Mouse (Mus musculus) cerebellum, postnatal 25 days (tissue): Measurements from ENCODE around the gene 1700020A23Rik.

Source experiments
- DNase-seq, 2 experiments: peaks; one replicate each; pipeline ENCODE4 v3.0.0; 2021; ENCODE audit warnings: mixed read lengths in 2 of 2

Gene 1700020A23Rik

DNA sequence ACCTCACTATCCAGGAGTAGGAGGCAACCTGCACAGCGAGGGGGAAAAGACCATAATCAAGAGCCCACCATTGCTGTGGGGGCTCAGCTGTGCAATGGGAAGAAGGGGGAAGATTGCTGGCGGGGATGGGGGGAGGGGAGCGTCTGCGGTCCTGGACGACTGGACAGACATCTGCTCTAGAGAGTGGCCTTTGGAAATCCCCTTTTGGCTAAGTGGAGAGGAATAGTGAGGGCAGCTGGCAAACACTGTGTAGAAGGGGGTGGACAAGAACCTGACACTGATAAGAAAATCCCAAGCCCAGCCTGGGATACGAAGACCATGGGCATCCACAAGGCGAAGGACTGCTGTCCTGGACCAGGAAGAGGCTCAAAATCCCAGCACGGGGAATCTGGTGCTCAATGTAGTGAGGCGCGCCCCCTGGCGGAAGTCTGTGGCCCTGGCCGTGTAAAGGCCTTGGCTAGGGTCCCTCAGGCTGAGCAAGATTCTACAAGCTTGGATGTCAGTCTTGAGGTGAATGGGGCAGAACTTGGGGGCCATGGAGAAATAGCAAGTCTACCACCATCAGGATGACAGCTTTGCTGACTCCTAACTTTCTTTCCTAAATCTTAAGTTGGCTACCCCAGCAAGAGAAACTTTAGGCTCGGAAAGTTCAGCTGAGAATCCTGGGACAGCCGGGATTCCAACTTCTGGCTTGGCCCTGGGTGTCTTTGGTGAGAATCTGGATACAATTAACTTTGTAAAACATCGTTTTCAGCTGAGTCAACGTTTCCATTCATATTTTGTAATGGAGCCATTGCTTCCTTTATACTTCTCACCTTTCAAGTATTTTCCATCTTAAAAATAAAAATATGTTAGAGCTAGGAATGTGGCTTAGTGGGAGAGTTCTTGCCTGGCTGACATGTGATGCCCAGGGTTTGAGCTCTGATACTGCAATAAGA is 6.8 kb downstream of the 1700020A23Rik start:
- DNase-seq: peak; percentile 86 to 92

DNA sequence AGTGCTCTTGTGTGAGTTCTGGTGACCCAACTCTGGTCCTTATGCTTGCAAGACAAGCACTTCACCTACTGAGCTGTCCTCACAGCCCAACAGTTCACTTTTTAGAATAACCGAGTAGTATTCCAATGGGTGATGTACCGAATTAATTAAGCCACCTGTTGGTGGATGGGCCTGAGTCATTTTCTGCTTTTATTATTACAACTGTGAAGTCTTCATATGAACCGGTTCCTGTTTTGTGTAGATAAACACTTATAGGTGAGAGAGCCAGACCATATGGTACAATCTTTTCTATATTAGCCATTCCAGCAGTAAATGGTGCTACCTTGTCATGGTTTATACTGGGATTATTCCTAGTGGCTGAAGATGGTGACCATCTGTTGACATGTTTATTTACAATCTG is 7.7 kb downstream of the 1700020A23Rik start:
- no peak for DNase-seq

DNA sequence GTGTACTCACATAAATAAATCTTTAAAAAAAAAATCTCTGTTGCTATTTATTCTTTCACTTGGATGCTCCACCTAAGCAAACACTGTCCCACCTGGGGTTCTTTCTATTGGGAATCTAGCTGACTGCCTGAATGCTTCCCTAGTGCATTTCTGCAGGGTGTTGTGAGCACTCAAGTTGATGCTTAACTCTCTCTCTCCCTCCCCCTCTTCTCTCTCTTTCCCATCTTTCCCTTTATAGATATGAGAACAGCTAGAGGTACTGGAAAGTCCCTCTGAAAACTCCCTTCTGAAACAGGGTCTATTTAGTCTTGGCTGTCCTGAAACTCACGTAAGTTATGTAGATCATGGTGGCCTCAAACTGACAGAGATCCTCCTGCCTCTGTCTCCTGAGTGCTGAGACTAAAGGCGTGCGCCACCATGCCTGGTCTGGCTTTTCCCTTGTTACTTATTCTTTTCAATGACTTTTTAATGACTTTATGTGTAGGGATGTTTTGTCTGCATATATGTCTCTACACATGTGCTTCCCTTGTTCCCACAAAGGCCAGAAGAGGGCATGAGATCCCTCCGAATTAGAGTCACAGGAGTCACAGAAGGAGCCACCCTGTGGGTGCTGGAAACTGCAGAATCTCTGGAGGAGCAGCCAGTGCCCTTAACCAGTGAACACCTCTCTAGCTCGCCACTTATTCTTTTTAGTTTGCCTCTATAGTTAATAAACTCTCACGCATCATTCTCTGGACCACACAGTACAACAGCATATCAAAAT is 9.2 kb downstream of the 1700020A23Rik start:
- DNase-seq: no peak

DNA sequence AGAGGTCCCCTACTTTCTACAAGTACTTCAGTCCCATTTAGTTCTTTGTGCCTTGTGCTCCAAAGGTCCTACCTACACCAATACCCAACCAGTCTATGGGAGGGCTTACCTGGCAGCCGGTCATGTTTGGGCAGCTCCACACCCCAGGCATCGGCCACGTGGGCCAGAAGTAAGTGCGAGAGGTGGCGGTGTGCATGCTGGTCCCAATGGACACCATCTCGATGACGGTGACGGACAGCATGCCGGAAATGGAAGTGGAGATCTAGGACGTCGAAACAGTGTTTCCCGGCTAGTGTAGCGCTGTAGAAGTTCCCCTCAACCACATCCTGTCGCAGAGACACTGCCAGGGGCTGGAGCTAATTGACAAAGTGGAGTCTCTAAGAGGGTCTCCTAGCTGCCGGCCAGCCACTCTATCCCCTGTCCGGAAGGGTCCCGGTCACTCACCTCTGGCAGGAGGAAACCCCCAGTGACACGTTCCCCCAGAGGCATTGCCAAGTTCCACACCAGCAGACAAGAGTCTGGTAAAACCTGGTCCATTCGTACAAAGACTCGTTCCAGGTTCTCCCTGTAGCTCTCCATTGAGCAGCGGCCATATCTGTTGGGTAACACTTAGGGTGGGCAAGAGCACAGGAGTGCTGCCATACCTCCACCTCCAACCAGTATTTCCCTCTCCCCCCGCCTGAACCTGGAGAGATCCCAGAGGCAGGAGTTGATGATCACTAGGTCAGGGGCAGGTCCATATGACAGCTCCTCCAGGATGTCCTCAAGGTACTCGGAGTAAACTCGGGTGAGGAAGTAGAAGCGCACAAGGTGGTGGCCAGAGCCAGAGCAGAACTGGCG is 16.9 kb downstream of the 1700020A23Rik start:
- no peak for DNase-seq

DNA sequence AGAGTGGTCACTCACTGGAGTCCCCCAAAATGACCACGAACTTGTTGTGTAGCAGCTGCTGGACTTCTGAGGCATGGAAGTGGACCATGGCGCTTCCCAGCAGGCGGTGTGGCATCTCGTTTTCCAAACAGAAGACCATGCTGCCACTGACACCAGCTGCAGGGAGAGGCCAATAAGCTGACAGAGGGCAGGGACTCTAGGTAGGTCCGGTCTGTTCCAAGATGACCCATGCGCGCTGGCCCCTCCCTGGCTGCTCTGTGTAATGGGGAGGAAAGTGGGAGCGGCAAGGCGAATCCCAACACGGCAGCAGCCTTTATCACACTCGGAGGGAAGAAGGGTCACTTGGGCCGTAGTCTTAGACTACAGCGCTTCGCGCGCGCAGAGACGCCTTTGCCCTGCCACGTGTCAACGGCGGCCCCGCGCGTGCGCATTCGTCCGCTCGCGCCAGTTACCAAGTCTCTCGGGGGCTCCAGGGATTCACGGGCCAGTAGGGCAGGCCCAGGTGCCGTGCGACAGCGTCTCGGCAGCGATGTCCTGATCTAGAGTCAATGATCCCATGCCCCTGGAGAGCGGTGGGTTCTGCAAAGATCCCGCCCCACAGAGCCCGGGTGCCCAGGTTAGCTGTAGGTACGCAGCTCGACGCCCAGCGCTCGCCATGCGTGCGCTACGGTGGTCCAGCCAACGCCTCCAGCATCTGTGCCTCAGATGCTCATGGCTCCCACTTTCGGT is 18.5 kb downstream of the 1700020A23Rik start:
- DNase-seq: peak in 1 of 2 experiments; percentile 90

DNA sequence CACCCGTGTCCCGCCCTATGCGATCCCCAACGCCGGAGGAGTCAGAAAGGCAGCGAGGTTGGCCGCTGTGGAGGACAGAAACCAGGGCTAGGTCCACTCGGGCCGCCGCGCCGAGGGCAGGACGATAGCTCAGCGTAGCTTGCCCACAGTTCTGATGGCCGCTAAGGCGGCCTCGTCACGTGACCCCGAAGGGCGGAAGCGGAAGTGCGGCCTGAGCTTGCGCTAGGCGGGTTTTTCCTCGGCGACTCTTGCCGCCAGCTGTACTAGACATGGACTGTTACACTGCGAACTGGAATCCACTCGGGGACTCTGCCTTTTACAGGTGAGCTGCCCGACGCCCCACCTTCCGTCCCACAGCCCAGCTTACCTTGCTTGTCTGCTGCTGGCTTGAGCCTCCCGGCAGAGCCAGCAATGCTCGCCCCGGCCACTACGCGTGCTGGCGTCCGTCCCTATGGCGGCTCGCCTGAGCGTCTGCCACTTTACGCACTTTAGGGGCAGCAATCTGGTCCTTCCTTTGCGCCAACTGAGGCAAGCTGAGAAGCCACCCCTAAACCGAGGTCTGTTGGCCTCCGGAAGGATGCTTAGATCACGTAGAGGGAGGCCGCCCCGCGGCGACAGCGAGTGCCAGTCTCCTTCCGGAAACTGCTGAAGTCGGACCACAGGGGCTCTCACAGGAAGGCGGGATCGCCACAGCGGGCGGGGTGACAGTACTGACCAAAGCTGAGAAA is 19.2 kb downstream of the 1700020A23Rik start, which contains the start of the genes Vps16 and Pced1a:
TSS of gene Vps16 (plus strand) at position 214 of the 728 bp plus-strand sequence.
TSS of gene Pced1a (minus strand) at position 576 of the 728 bp plus-strand sequence.
- DNase-seq: peak; percentile 96

DNA sequence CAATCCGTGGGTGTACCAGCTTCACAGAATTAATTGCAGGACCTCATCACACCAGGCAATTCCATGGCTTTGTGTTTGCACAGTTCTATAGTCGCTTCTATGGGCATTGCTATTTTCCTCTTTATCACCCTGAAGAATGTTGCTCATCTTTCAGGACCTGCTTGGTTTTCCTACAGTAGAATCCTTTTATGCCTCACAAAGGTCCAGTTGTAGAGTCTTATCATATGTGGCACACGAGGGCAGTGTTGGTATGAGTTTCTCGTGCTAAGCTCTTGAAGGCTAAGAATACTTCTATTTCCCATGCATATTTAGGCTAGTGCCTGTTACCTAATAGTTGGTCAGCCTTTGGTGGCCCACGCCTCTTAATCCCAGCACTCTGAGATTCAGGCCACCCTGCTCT is 20.1 kb downstream of the 1700020A23Rik start:
- peak in 1 of 2 experiments; percentile 40 for DNase-seq

DNA sequence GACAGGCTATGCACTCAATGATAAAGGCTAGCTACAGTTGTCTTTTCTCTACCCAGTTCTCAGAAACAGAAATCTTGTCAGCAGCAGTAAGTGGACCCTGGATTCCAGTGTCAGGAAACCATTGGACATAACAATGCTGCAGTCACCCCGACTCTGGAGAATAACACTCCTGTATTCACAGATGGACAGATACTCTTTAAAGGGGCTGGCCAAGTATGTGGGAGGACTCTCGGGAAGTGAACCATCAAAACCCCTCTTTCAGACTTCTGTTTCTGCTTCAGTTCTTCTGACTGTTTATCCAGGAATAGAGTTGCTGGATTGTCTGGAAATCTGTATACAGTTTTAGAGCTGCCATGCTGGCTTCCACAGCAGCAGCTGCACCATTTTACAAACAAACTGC is 24.8 kb downstream of the 1700020A23Rik start:
- DNase-seq: no peak

DNA sequence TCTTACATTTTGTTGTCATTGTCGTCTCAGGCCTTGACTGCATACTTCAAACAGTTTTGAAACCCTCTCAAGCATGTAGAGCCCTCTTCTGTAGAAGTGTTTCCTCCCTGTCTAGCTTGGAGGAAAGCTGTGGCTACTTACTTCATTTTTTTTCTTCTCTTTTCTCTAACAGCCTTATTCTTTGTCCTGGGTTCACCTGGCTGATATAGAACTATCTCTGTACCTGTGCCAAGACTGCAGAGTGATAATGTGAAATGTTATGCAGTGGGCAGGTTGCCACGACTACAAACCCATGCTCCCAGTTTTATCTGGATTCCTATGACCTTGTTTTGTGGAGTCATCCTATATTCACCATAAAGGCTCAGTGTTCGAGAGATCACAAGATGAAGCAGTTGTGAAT is 25.4 kb downstream of the 1700020A23Rik start:
- DNase-seq: no peak

DNA sequence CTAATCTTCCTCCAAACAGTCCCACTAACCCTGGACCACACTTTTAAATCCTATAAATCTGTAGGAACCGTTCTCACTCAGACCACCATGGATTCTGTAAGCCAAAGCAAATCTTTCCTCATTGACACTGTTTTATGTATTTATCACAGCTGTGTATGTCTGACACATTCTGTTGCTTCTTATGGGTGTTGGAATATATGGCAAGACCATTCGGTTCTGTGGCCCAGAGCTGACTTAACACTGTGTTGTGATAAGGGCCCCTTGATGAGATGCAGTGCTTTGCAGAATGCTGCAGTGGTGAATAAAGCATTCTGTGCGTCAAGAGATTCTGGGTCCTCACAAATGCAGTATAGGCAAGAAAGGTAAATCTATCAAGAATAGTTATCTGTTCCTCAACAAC is 27.1 kb downstream of the 1700020A23Rik start:
- no peak for DNase-seq

DNA sequence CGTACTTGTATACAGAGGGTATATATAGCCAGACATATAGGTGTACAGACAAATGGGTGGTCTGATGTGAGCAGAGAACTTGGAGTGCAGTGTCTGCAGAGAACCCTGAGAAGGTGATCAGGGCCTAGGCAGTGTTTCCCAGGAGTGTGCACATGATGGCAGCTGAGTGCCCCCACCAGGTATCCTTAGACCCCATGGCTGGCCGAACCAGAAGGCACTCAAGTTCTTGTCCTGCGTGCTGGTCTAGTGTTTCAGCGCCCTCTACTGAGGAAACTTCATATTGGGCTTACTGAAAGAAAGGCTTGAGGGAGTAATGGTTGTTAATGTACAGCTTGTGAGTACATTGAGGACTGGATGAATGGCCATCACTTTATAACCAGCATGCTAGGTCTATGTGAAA is 28.1 kb downstream of the 1700020A23Rik start:
- peak in 1 of 2 experiments; percentile 62 for DNase-seq

DNA sequence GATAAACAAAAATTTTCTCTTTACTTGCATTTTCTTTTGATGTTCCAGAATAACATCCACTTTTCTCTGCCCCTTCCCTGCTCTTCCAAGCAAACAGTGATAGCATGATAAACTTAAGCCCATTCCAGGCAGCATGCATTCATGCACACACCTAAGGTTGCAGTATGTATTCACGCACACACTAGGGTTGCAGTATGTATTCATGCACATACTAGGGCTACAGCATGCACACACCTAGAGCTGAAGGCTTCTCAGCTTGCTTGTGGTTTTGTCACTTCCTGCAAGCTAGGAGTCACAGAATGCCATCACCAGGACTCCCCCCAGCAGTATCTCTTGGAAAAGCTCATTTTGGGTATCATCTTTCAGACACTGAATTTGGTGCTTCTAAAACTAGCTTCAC is 31.7 kb downstream of the 1700020A23Rik start:
- no peak for DNase-seq

DNA sequence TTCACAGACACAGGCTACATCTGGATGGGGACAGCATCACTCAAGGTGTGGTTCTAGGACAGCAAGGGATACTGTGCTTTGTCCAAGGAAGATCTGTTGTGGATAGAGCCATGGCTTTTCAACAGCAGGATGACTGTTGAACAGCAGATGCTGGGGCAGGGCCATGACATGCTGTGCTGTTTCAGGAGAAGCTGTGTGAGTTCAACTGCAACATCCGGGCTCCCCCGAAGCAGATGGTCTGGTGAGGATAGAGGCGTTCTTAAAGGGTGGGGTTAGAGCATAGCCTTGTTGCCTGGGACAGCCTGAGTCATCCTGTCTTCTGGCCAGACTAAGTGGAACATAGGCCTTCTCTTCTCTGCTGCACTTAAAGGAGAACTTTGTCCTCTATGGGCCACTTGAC is 33.8 kb downstream of the 1700020A23Rik start:
- DNase-seq: no peak

DNA sequence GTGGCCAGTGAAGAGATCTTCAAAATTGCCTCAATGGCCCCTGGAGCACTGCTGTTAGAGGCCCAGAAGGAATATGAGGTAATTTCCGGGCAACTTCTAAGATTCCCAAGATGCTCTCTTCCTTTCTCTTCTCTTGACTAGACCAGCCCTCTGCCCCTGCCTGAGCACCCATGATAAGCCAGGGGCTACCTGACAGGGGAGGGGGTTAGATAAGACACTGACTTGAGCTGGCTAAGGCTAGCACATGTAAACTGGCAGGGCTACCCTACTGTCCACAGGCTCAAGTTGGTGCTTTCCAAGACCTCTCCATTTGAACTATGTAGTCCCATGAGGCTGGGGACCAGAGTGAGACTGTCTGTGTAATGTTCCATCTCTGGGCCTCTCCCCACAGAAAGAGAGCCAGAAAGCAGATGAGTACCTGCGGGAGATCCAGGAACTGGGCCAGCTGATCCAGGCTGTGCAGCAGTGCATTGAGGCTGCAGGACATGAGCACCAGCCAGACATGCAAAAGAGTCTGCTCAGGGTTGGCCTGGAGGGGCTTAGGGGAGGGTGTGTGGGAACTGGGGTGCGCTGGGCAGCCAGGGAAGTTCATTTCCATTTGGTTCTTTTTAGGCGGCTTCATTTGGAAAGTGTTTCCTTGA is 34.9 kb downstream of the 1700020A23Rik start:
- peak in 1 of 2 experiments; percentile 39 for DNase-seq

DNA sequence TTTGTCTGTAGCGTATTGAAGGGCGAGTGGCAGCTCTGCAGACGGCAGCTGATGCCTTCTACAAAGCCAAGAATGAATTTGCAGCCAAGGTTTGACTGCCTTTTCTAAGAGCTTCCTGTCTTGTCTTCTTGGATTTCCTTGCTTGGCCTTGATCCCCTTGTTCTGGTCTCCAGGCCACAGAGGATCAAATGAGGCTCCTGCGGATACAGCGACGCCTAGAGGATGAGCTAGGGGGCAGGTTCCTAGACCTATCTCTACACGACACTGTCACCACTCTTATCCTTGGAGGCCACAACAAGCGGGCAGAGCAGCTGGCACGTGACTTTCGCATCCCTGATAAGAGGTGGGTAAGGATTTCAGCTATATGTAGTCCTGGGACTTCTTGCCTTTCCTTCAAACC is 37.1 kb downstream of the 1700020A23Rik start:
- DNase-seq: no peak

DNA sequence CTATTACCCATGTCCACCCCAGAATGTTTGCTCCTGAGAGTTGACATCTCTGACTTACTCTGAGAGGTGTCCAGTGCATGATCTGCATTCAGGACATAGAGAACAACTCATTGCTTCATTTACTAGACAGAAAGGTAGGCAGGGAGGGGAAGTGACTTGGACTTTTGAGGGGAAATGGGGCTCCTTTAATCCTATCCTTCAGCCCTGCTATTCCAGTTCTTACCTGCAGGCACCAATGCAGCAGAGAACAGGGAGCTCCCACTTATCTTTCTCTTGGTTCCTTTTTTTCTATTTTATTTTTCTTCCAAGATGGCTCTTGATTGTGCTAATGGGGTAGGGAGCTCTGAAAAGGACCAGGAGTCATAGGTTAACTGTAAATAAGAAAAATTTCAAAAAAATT is 43.4 kb downstream of the 1700020A23Rik start:
- no peak for DNase-seq

DNA sequence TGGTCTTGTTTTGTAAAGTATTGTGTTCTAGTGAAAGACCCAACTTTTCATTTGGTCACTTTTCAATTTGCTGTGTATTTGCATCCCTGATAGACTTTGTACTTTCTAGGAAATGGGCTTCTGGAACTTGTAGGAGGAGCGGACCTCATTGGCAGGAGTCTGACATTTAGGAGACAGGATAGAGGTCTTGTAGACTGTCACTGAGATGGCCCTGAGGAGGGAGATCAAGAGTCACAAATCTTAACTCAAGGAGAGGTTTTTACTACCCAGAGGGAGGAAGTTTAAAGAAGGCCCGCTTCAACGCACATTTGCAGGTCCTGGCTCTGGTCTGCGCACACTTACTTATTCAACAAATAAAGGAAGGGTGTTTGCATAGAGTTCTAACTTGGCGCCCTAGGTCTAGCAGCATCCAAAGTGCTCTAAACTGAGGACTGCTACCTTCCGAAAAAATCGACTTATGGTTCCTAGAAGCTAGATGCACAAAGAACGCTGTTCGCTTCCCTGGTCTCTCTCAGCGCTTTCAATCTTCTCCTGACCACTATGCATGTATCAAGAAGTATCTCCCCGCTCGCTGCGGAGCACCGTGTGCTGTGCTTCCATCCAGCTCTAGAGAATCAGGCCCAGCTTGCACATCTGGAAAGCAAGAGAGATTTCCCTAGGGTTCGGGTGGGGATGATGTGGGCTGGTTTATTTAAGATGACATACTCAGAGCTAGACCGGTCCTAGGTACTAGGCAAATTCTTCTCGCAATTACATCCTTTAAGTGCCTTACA is 44.1 kb downstream of the 1700020A23Rik start:
- DNase-seq: no peak

DNA sequence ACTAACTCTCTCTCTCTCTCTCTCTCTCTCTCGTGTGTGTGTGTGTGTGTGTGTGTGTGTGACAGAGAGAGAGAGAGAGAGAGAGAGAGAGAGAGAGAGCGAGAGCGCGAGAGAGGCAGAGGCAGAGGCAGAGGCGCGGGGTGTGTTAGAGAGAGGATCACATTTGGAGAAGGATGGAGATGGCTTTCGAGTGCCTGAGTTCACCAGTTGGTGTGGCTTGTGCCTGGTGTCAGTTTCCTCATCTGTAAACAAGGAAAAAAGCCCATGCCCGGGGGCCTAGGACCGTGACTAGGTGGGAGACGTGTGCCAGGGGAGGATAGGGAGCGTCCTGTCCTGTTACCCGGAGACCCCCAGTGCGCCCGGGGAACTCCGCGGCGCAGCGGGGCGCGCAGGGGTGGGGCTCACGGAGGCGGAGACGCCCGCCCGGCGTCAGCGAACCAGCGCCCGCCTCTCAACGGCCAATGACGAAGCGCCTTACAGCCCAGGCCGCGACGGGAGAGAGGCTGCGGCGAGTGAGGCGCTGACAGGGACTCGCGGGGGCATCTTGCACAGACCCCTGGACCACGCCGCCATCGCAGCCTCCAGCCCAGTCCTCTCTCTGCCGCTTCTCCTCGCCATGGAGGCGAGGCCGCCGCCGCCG is 44.9 kb downstream of the 1700020A23Rik start, which contains the start of gene Ptpra:
TSS of gene Ptpra (plus strand) at position 485 of the 640 bp plus-strand sequence.
- peak; percentile 96 for DNase-seq

DNA sequence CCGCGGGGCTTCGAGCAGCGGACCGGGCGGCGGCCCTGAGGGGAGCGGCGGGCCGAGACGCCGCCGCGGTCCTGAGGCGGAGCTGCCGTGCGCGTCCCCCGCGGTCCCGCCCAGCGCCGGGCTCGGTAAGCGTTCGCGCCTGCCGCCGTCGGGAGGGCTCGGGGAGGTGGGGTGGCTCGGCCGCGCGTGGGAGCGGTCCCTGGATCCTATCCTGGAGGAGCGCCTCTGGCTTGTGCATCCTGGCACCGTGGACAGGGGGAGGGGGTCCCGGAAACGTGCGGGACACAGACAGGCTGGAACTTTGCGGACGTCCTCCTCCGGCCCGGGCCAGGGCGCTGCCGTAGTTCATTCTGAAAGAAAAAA is 45.4 kb downstream of the 1700020A23Rik start:
- peak in 1 of 2 experiments; percentile 84 for DNase-seq
